Mouse (Mus musculus) megakaryocyte, embryonic 14.5 days (primary cell): ENCODE data around the gene 1700017B05Rik. TPM values are rescaled to one million over a fixed set of nuclear protein-coding genes. Genes with fewer than 3 reads are reported as not detected.

Source experiments
- H3K27me3 ChIP-seq: replicated peaks from 2 replicates; pipeline ENCODE3; 2012; ENCODE audit warnings: inconsistent platforms
- H3K36me3 ChIP-seq: replicated peaks from 2 replicates; pipeline ENCODE3; 2012; ENCODE audit warnings: low read length, inconsistent platforms, mixed read lengths
- H3K4me1 ChIP-seq: 2 replicates; pipeline ENCODE4 v1.6.1; 2012; ENCODE audit warnings: inconsistent platforms
- H3K4me3 ChIP-seq: replicated peaks from 2 replicates; pipeline ENCODE3; 2012; ENCODE audit warnings: moderate library complexity, mild to moderate bottlenecking, inconsistent platforms
- H3K9me3 ChIP-seq: 2 replicates; pipeline ENCODE4 v1.6.1; 2012; ENCODE audit warnings: inconsistent platforms
- FLI1 ChIP-seq: IDR thresholded peaks from 2 replicates; pipeline ENCODE4 v1.6.1; 2012; ENCODE audit warnings: low read length, inconsistent platforms, mixed read lengths
- GATA1 ChIP-seq: IDR thresholded peaks from 3 replicates; pipeline ENCODE4 v1.6.1; 2012; ENCODE audit warnings: mixed read lengths, low read length, inconsistent platforms, borderline replicate concordance
- polyA plus RNA-seq: library from polyadenylated mRNA; stranded (reverse); fragments of >175 nt; gene quantifications from 2 replicates; pipeline ENCODE4 v1.2.3, GENCODE M21; 2012; ENCODE audit warnings: low replicate concordance; ENCODE audit not compliant: insufficient read depth

1700017B05Rik gene
- polyA plus RNA-seq, 1 experiment = 106 TPM

DNA sequence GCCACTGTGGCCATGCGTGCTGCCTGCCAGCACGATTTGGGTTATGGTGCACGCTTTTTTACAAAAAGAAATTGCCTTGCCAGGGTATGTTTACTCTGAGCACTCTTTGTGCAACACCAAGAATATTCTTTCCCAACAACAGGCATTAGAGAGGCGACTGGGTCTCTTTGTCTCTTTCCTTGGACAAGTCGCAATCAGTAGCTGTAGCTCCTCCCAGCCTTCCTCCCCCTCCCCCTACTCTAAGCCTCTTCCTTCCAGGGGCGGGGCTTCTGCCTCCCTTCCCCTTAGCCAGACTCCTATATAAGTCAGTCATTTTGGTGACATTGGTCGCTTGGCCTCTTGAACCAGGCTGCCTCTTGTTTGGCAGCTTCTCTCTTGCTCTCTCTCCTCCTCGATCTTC is 33.9 kb upstream of the 1700017B05Rik start:
- Histone ChIP-seq H3K4me3 (no peak overlapping the region), H3K4me1 (peaks cover 94% of the 10 kb centered on the region), H3K9me3 (no peaks in the 10 kb centered on the region), H3K27me3 (no peaks in the 10 kb centered on the region), H3K36me3 (peaks cover 9% of the 10 kb centered on the region)
- TF ChIP-seq GATA1 = no peak
- no peak for TF ChIP-seq FLI1

DNA sequence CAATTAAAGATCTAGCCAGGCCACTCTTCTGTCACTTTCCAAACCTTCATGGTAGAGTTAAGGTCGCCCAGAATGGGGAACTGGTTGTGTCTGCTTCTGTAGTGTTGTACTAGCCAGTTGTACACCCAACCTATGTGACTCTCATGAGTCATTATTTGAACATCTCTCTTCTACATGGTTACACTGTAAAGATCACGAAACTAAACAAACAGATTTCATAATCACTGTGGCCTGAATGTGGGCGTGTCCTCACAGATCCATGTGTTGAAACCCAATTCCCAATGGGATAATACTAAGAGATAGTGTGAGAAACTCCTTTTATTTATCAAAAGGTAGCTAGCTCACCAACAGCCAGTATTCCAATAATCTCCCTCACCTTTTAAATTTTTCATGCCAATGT is 33.3 kb upstream of the 1700017B05Rik start:
- TF ChIP-seq FLI1 (no peak), GATA1 (no peak)
- Histone ChIP-seq H3K4me3 (no peak overlapping the region), H3K36me3 (peaks cover 9% of the 10 kb centered on the region), H3K27me3 (no peaks in the 10 kb centered on the region), H3K4me1 (peaks cover 94% of the 10 kb centered on the region), H3K9me3 (no peaks in the 10 kb centered on the region)

DNA sequence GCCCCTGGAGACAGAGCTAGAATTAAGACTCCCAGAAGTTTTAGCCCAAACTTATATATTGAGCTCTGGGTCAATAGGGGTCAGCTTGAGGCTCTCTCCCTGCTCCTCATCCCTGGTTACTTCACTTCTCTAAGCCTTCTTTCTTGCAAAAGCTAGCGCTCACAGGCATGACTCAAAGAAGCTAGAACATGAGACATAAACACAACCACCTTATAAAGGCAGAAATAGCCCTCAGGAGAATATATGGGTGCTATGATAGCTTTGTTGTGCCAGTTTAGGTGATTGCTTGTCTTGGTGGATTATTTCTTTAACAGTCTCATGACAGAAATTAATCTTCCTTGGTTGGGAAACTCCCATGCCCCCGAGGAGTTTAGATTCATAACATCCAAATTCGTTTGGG is 32.5 kb upstream of the 1700017B05Rik start:
- Histone ChIP-seq H3K27me3 (no peaks in the 10 kb centered on the region), H3K9me3 (no peaks in the 10 kb centered on the region), H3K4me1 (peaks cover 92% of the 10 kb centered on the region), H3K36me3 (peaks cover 9% of the 10 kb centered on the region), H3K4me3 (no peak overlapping the region)
- TF ChIP-seq FLI1 = no peak
- TF ChIP-seq GATA1 = no peak

DNA sequence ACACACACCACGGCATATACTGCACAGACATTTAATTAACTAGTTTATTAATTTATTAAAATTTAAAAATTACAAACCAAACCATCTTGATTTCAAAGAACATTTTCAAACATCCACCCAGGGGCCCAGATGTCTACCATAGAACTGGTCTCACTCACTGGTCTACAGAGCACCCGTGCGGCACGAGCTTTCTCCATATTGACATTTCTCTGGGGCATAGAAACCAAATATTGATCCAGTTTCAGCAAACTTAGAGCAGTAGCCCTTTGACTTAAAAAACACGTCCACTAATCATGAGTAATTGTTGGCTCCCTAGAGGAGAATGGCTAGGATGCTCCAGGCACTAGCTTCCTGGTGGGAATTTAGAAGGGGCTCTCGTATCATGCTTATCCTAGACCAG is 24.8 kb upstream of the 1700017B05Rik start:
- H3K36me3 ChIP-seq = no peaks in the 10 kb centered on the region
- no peaks in the 10 kb centered on the region for H3K27me3 ChIP-seq
- peaks cover 71% of the 10 kb centered on the region for H3K4me1 ChIP-seq
- H3K4me3 ChIP-seq = no peak overlapping the region
- TF ChIP-seq GATA1 = no peak
- no peaks in the 10 kb centered on the region for H3K9me3 ChIP-seq

DNA sequence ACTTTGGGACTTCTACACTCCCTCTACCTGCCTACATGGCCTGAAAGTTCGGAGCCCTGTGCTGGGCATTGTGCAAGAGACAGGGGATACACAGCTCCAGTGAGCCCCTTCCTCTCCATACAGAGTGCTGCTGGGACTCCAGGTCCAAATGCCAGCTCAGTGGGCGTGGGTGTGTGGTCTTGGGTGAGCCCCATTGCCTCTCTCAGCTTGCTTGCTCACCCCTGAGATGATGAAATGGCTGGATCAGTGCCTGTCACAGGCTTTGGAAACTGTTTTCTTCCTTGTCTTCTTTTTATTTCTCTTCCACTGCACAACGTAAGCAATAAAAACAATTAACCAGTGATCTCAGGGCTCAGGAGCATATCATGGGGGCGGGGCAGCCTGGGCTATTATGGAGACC is 20.9 kb upstream of the 1700017B05Rik start:
- Histone ChIP-seq H3K4me3 (no peak overlapping the region), H3K9me3 (no peaks in the 10 kb centered on the region), H3K36me3 (no peaks in the 10 kb centered on the region), H3K27me3 (no peaks in the 10 kb centered on the region), H3K4me1 (peaks cover 79% of the 10 kb centered on the region)
- TF ChIP-seq FLI1 (no peak), GATA1 (no peak)

DNA sequence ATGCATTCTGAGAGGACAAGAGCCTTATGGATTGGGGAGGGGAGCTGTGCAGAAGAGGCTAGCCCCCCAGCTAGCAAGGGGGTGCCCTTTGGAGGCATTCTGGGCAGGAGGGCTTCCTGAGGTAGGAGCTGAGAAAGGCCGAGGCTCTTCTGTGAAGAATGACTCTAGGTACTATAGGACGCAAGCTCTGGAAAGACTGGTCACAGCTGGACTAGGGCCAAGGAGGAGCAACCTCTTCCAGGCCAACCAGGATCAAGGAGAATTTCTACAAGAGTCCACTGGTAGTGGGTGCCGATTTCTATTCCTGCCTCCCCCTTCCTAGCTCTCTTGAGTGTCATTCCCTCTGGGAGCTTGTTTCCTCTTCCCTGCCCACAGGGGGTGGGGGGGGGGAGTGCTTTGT is 20.3 kb upstream of the 1700017B05Rik start:
- no peak for TF ChIP-seq FLI1
- TF ChIP-seq GATA1 = no peak
- no peaks in the 10 kb centered on the region for H3K27me3 ChIP-seq

DNA sequence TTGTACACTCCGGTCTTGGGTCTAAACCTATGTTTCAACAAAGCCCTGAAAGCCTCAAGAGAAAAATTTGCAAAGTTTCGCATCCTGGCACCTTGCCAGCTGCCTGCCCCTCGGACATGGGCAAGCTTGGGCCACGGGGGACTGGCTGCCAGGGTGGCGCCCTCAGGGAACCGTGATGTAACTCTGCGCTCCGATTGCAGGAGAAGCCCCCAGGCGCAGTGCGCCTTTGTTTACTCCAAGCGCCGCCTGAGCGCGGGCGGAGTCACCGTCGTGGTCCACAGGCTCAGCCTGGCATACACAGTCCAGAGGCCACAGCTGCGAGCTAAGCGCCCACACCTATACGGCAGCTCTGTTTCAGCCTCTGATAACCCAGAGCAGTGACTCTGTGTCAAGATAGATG is 19.1 kb upstream of the 1700017B05Rik start:
- H3K4me1 ChIP-seq = peaks cover 84% of the 10 kb centered on the region

More for the DNA sequence above, 20.3 kb upstream of the 1700017B05Rik start:
- no peaks in the 10 kb centered on the region for H3K9me3 ChIP-seq
- peaks cover 82% of the 10 kb centered on the region for H3K4me1 ChIP-seq
- no peak overlapping the region for H3K4me3 ChIP-seq
- no peaks in the 10 kb centered on the region for H3K36me3 ChIP-seq

DNA sequence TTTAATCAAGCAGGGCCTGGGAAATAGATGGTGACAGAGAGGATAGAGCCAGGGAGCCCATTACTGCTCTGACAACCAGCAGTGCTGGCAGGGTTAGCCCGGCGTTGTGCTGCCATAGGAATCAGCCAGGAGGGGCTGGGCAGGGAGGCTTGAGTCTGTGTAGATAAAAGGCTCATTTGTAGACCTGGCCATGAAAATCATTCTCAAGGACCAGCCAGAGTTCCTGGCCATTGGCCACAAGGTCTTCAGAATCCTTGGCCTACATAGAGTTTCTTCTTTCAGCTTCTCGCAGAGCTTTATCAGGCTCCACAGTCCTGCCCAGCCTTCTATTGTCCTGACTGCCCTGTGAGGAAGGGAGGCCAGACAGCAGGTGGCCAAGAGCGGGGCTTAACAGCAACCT is 17.0 kb upstream of the 1700017B05Rik start:
- H3K4me3 ChIP-seq = no peak overlapping the region
- no peaks in the 10 kb centered on the region for H3K27me3 ChIP-seq
- no peaks in the 10 kb centered on the region for H3K9me3 ChIP-seq
- TF ChIP-seq FLI1 = no peak
- TF ChIP-seq GATA1 = no peak
- H3K4me1 ChIP-seq = peaks cover 83% of the 10 kb centered on the region
- H3K36me3 ChIP-seq = no peaks in the 10 kb centered on the region

More for the DNA sequence above, 19.1 kb upstream of the 1700017B05Rik start:
- TF ChIP-seq GATA1 (no peak), FLI1 (no peak)
- H3K36me3 ChIP-seq = no peaks in the 10 kb centered on the region
- H3K4me3 ChIP-seq = no peak overlapping the region
- no peaks in the 10 kb centered on the region for H3K27me3 ChIP-seq
- no peaks in the 10 kb centered on the region for H3K9me3 ChIP-seq

DNA sequence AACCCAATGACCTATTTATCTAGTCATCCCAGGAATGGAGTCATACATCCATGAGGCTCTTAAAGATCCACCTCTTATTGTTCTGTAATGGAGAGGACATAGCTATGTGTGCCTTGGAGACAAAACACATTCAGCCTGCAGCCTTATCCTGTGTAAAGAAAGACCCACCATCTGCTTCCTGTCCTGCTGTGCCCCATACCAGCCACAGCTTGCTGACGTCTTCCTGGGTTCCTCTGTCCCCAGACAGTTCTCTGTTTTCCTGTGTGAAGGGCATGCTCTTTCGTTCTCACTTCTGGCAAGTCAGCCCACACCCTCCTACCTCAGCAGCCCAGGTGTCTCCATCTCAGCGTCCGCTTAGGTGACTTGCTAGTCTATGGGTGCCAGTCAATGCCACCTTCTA is 15.9 kb upstream of the 1700017B05Rik start:
- peak; percentile 49; the same call in 2 of the 3 replicates for TF ChIP-seq GATA1
- TF ChIP-seq FLI1 = peak; percentile 80
- Histone ChIP-seq H3K36me3 (no peaks in the 10 kb centered on the region), H3K4me1 (peaks cover 91% of the 10 kb centered on the region), H3K27me3 (no peaks in the 10 kb centered on the region), H3K9me3 (no peaks in the 10 kb centered on the region), H3K4me3 (peak overlapping the region; percentile 87)

DNA sequence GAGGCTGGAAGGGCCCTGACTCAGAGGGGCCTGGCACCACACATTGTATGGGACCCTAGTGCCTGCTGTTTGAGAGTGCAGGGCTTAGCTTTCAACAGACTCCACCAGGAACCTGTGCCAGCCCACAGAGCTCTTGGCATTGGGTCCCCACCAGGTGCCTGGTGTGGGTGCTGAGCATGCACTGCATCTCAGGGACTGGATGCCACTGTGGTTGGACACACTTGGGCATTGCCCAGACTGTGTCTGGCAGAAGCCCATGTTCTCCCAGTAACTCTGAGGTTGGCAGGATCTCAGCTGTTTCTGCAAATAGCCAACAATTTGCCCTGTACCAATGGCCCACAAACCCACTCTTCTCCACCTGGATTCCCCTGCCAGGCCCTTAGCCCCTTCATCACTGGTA is 13.9 kb upstream of the 1700017B05Rik start:
- TF ChIP-seq GATA1 = no peak
- no peak for TF ChIP-seq FLI1
- Histone ChIP-seq H3K27me3 (peaks cover 8% of the 10 kb centered on the region), H3K36me3 (no peaks in the 10 kb centered on the region), H3K4me3 (no peak overlapping the region), H3K9me3 (no peaks in the 10 kb centered on the region), H3K4me1 (peaks cover 91% of the 10 kb centered on the region)

DNA sequence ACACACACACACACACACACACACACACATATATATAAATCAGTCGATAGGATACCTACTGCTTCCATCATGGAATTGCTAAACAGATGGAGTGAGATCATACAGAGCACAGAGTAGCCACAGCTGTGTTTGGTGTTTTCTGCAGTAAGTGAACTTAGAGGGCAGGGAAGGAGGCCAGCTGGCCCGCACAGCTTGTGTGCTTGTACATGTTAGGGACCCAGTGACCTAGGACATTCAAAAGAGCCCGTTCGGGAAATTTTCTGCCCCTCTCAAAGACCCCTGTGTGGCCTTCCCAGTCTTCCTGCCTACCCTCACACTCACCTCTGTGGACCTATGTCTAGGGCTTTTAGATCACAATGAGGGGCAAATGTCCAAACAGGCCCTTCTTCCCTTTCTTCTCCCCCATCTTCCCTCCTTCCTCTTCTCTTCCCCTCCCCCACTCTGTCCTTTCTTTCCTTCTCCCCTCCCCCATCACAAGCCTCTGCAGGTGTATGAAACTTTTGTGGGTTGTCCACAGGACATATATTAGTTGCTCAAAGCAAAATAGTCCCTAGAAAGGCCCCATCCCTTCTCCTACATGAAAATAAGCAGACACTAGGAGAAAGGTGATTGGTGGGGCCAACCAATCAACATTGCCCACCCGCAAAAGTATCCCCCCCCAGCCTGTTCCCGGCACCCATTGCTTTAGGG is 11.5 kb upstream of the 1700017B05Rik start:
- Histone ChIP-seq H3K4me3 (no peak overlapping the region), H3K9me3 (no peaks in the 10 kb centered on the region), H3K36me3 (no peaks in the 10 kb centered on the region), H3K27me3 (peaks cover 18% of the 10 kb centered on the region), H3K4me1 (peaks cover 96% of the 10 kb centered on the region)
- TF ChIP-seq GATA1 (no peak), FLI1 (no peak)
